Mouse (Mus musculus) hindbrain, postnatal 0 days (tissue): ENCODE measurements around the gene Akain1. TPM values are rescaled to one million over a fixed set of nuclear protein-coding genes. Genes with fewer than 3 reads are reported as not detected.

Experiments
- ATAC-seq: fragments of 200-750 bp; cut with Nextera tagmentation; 2 replicates; pipeline ENCODE4 v1.8.0; 2017; ENCODE audit warnings: mild to moderate bottlenecking, moderate TSS enrichment, moderate library complexity
- DNase-seq: peaks from one replicate; pipeline ENCODE4 v3.0.0-alpha.2; 2015; ENCODE audit warnings: low spot score
- H3K27ac ChIP-seq: fragments of 300-500 bp; sonication (generic); 2 replicates; pipeline ENCODE4 v1.5.1; 2014; ENCODE audit warnings: mild to moderate bottlenecking
- H3K27me3 ChIP-seq: fragments of 300-500 bp; sonication (generic); 2 replicates; pipeline ENCODE4 v1.6.1; 2014; ENCODE audit warnings: low read length, mixed read lengths; ENCODE audit not compliant: insufficient read depth
- H3K36me3 ChIP-seq: fragments of 300-500 bp; sonication (generic); 2 replicates; pipeline ENCODE4 v1.6.1; 2014; ENCODE audit warnings: low read length, mixed read lengths; ENCODE audit not compliant: insufficient read depth
- H3K4me1 ChIP-seq: fragments of 300-500 bp; sonication (generic); 2 replicates; pipeline ENCODE4 v1.6.1; 2014; ENCODE audit warnings: antibody characterized with exemption, low read length, mixed read lengths; ENCODE audit not compliant: insufficient read depth
- H3K4me2 ChIP-seq: fragments of 300-500 bp; sonication (generic); 2 replicates; pipeline ENCODE4 v1.6.1; 2014; ENCODE audit warnings: low read depth, mild to moderate bottlenecking, low read length, moderate library complexity, mixed read lengths
- H3K4me3 ChIP-seq: fragments of 300-500 bp; sonication (generic); 2 replicates; pipeline ENCODE4 v1.5.1; 2014; ENCODE audit warnings: low read length
- H3K9ac ChIP-seq: fragments of 300-500 bp; sonication (generic); replicated peaks from 2 replicates; pipeline ENCODE4 v1.6.1; 2014; ENCODE audit warnings: mild to moderate bottlenecking, low read length, moderate library complexity, mixed read lengths
- H3K9me3 ChIP-seq: fragments of 300-500 bp; sonication (generic); 2 replicates; pipeline ENCODE4 v1.6.1; 2016; ENCODE audit warnings: low read length, mixed read lengths
- CTCF ChIP-seq: IDR thresholded peaks from 2 replicates; pipeline ENCODE4 v1.5.1; 2016; ENCODE audit warnings: antibody characterized with exemption, control low read depth, low read depth
- WGBS: fragments of 180-500 bp; shearing (Covaris S2); extraction: QIAGEN DNeasy Blood & Tissue Kit; methylation state at CpG from one replicate; pipeline ENCODE4 v1.1.7; 2014; 5-methylcytosine and 5-hydroxymethylcytosine counted together
- polyA plus RNA-seq: library from polyadenylated mRNA; unstranded; fragments of >200 nt; fragmentation: Nextera tagmentation; extraction: Ambion mirVana; gene quantifications from 2 replicates; pipeline ENCODE4 v1.2.1, GENCODE M21; 2015
- total RNA-seq: library from RNA; depleted of rRNA; stranded (reverse); fragments of >200 nt; gene quantifications from 2 replicates; pipeline ENCODE4 v1.2.3, GENCODE M21; 2014; rRNA removed

The Akain1 gene
- total and polyA plus RNA-seq, 2 experiments from 2014 or later, result 2.3 TPM

DNA sequence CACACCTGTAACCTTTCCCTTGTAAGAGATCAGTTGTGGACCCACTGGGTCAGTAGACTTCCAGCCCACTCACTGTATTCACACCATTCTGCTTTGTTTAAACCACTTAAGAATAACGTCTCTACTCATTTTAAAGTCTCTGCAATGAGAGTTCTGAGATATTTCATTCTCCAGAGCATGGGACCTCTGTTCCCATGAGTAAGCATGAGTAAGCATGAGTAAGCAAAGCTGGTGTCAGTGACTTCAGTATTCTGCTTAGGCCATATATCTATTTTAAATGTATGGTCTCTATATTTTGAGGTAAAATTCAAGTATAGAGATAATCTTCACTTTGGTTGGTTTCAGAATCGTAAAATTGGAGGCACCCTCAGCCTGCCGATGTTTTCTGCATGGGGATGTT is 57.0 kb downstream of the Akain1 start:
- Histone ChIP-seq H3K4me1 (no peaks in the 10 kb centered on the region), H3K27ac (no peak overlapping the region), H3K4me2 (no peak overlapping the region), H3K36me3 (no peaks in the 10 kb centered on the region), H3K4me3 (no peak overlapping the region), H3K9ac (no peak overlapping the region), H3K9me3 (no peaks in the 10 kb centered on the region), H3K27me3 (no peaks in the 10 kb centered on the region)
- 81% methylated on average over 3 of the region's 3 CpGs for WGBS
- ATAC-seq (no peak), DNase-seq (no peak)
- no peak for TF ChIP-seq CTCF

DNA sequence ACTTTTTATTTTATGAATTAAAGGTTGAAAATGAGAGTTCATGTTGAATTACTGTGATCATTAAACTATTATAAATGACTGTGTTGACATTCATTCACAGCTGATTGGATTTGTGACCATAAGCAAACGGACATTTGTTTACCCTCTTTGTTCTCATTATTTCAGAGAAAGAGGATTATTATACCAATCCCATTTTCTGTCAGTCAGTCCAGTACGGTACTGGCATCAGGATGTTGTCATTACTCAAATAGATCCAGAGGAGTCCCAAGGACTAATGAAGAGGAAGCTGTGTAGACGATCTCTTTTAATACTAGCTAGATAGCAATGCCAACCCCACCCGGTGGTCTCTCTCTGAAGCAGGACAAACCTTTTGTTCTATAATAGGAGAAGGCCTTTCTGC is 58.2 kb downstream of the Akain1 start:
- Histone ChIP-seq H3K4me1 (no peaks in the 10 kb centered on the region), H3K9ac (no peak overlapping the region), H3K9me3 (no peaks in the 10 kb centered on the region), H3K4me3 (no peak overlapping the region), H3K27ac (no peak overlapping the region), H3K4me2 (no peak overlapping the region), H3K27me3 (no peaks in the 10 kb centered on the region), H3K36me3 (no peaks in the 10 kb centered on the region)
- no peak for TF ChIP-seq CTCF
- ATAC-seq, result no peak
- WGBS, result 73% methylated on average over 4 of the region's 4 CpGs
- DNase-seq, result no peak

DNA sequence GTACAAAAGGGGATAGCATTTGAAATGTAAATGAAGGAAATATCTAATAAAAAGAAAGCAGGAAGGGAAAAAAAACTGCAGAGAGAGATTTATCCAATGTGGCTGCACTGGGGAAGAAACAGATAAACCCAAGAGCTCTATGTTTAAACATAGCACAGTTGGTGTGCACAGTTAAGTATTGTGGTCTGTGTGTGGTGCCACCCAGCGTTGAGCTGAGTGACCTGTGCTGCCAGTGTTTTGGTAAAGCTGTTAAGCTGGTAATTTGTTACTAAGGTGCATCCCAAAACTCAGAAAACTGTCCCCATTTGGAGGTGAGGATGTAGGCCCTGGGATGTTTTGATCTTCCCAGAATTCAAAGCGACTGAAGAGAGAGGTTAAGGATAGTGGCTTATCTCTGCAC is 59.8 kb downstream of the Akain1 start:
- no peaks in the 10 kb centered on the region for H3K9me3 ChIP-seq
- TF ChIP-seq CTCF, result no peak
- no peak overlapping the region for H3K4me3 ChIP-seq
- no peaks in the 10 kb centered on the region for H3K27me3 ChIP-seq
- H3K36me3 ChIP-seq, result no peaks in the 10 kb centered on the region
- ATAC-seq (no peak), DNase-seq (no peak)
- 46% methylated on average over 2 of the region's 2 CpGs for WGBS
- no peaks in the 10 kb centered on the region for H3K4me1 ChIP-seq
- H3K4me2 ChIP-seq, result no peak overlapping the region
- no peak overlapping the region for H3K9ac ChIP-seq
- H3K27ac ChIP-seq, result no peak overlapping the region

DNA sequence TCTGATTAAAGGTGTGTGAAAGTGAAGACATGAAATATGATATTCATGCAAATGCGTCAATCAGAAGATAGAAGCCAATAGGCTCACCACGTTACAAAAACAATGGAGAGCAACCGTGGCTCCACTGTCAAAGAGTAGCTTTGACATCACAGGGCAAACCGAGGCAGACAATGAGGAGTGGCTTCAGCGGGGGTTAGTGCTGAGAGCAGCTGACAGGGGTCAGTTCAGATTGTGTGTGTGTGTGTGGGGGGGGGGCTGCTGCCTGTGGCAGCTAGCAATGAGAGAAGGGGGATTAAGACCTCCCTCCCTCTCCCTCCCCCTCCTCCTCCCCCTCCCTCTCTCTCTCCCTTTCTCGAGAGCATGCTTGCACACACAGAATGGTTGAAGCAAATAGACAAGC is 60.3 kb downstream of the Akain1 start:
- 21% methylated on average over 6 of the region's 6 CpGs for WGBS
- no peak for ATAC-seq
- H3K4me3 ChIP-seq, result no peak overlapping the region
- DNase-seq, result no peak
- H3K9me3 ChIP-seq, result no peaks in the 10 kb centered on the region
- no peak for TF ChIP-seq CTCF
- H3K9ac ChIP-seq, result no peak overlapping the region
- no peak overlapping the region for H3K4me2 ChIP-seq
- H3K36me3 ChIP-seq, result no peaks in the 10 kb centered on the region
- no peak overlapping the region for H3K27ac ChIP-seq
- H3K4me1 ChIP-seq, result no peaks in the 10 kb centered on the region
- no peaks in the 10 kb centered on the region for H3K27me3 ChIP-seq

DNA sequence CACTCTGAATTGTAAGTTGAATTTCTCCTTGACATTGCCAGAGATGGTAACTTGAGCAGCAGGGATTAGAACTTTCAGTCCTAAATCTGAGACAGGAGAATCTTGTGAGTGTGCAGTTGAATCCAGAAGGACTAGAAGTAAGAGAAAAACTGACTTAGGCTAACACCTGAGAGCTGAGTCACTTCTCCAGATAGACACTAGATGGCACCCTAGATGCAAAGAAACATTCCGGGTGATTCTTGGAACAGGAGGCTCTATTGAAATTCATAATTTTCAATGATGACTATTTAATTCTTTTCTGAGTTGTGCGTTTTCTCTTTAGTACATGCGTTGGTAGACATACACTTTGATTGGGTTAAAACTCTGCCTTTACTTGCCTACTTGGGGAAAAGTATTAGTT is 66.9 kb downstream of the Akain1 start:
- ATAC-seq (no peak), DNase-seq (peak; percentile 72)
- no peaks in the 10 kb centered on the region for H3K36me3 ChIP-seq
- H3K4me2 ChIP-seq, result no peak overlapping the region
- 41% methylated on average over 3 of the region's 3 CpGs for WGBS
- H3K27ac ChIP-seq, result no peak overlapping the region
- no peaks in the 10 kb centered on the region for H3K27me3 ChIP-seq
- no peaks in the 10 kb centered on the region for H3K9me3 ChIP-seq
- H3K4me3 ChIP-seq, result no peak overlapping the region
- TF ChIP-seq CTCF, result peak; percentile 74
- H3K4me1 ChIP-seq, result no peaks in the 10 kb centered on the region
- H3K9ac ChIP-seq, result no peak overlapping the region

DNA sequence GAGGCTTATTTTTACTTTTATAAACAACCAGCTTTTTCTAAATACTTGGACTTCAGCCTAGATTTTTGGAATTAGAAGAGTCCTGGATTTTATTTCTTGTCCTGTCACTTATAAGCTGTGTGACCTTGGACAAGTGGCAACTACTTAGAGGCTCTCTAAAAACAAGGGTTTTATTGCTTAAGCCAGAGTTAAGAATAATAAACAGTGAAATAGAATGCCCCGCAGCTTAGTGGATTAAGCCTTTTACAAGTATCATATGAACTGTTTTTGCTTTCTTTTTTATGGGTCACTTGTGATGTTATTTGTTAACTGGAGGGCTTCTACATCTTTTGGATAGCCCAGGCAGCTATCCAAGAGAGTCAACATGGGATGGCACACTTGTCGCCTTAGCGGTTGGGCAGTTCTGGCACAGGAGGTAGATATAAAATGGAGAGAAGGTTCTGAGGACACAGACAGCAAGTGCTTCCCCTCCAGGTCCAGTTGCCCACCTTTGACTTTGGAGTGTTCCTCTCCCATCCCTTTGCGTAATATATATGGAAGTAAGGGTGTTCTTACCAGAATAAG is 77.3 kb downstream of the Akain1 start:
- Histone ChIP-seq H3K9me3 (no peaks in the 10 kb centered on the region), H3K4me3 (no peak overlapping the region), H3K27ac (no peak overlapping the region), H3K4me2 (no peak overlapping the region), H3K36me3 (no peaks in the 10 kb centered on the region), H3K9ac (no peak overlapping the region), H3K4me1 (no peaks in the 10 kb centered on the region), H3K27me3 (no peaks in the 10 kb centered on the region)
- WGBS, result 84% methylated on average over 4 of the region's 4 CpGs
- no peak for TF ChIP-seq CTCF
- DNase-seq, result no peak
- ATAC-seq, result no peak

DNA sequence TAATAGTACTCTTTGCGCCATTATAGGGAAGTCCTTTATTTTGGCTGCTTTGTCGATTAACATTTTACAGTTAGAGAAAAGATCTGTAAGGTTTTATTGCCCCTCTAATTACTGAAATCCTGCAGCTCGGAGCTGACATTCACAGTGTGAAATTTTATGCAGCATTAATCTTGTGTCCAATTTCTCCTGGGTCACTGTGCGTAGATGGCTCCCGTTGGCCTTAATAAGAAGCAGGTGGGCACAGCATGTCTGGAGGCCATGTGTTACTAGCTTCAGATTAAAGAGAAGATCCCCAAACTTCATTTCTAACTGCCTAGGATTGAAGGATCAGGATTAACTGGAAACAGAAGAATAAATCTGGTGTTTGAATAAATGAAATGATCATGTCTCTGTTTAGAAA is 92.3 kb downstream of the Akain1 start:
- DNase-seq (peak; percentile 53), ATAC-seq (no peak)
- Histone ChIP-seq H3K36me3 (no peaks in the 10 kb centered on the region), H3K4me3 (no peak overlapping the region), H3K4me2 (no peak overlapping the region), H3K9ac (no peak overlapping the region), H3K27me3 (no peaks in the 10 kb centered on the region), H3K27ac (no peak overlapping the region), H3K9me3 (no peaks in the 10 kb centered on the region), H3K4me1 (no peaks in the 10 kb centered on the region)
- WGBS, result 45% methylated on average over 5 of the region's 5 CpGs
- TF ChIP-seq CTCF, result no peak

Other genes with a start within 250 kb of the Akain1 start
- gene Zbtb14, start 56.3 kb upstream of the Akain1 start, total RNA-seq, result 19.2 and 22.2 TPM in 2 replicates
- gene Zbtb14, start 56.3 kb upstream of the Akain1 start, polyA plus RNA-seq, result 19.5 and 20.5 TPM in 2 replicates